ENCODE assay signal across 28 mouse cellular contexts in the genomic region with DNA sequence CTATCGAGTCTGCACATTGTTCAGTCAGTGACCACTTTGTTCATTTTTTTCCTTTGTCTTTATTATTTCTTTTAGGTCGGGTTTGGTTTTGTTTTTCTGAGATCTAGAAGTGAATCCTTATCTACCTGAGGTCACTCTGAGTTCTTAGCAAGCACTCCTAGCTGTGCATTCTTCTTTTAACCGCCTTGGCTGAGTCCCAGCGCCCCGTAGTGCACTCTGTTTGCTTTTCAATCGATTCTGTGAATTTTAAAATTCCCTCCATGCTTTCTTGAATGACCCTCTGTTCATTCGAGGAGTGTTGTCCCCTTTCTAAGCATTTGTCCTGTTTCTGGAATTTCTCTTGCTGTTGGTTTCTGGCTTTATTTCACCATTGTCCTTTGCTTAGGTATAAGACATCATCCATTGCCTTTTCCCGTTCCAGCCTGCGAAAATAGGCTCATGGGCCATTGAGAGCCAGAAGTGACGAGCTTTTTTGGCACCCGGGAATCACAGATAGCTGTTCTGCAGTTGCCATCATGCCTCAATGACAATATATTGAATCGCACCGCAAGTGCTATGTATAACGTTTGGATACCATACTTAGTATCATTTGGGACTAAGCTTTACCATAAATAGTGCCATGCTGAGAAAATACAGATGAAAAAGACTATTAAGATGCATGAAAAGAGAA. TPM values are rescaled to one million over a fixed set of nuclear protein-coding genes. Genes with fewer than 3 reads are reported as not detected.
DNase-seq lines count a peak whose midpoint lies in the region; ATAC-seq and TF ChIP-seq lines count a peak whose summit lies in the region.
"Had no signal": no experiment of that assay in that cellular context is flagged by ENCODE, and none has a peak within 500 bp of the region (broad histone marks: within the 10 kb centered on the region; RNA-seq: fewer than 3 reads in every experiment).

No protein-coding gene starts in this region.

- no peaks in the 10 kb centered on the region for H3K36me3 ChIP-seq in forebrain, embryonic 15.5 days
- H3K36me3 ChIP-seq in forebrain, embryonic 11.5 days (ENCODE audit: control insufficient read depth, insufficient read depth, low read length) = no peaks in the 10 kb centered on the region
- no peaks in the 10 kb centered on the region for H3K36me3 ChIP-seq in hindbrain, postnatal 0 days (ENCODE audit: insufficient read depth, low read length)
- no peaks in the 10 kb centered on the region for H3K36me3 ChIP-seq in hindbrain, embryonic 11.5 days (ENCODE audit: control insufficient read depth, insufficient read depth, low read length)
- no peaks in the 10 kb centered on the region for H3K36me3 ChIP-seq in midbrain, postnatal 0 days (ENCODE audit: insufficient read depth, low read length)
- H3K36me3 ChIP-seq in midbrain, embryonic 16.5 days (ENCODE audit: control insufficient read depth, insufficient read depth, low read length) = no peaks in the 10 kb centered on the region
- H3K36me3 ChIP-seq: heart, embryonic 12.5 days; hindbrain, embryonic 15.5 days; intestine, embryonic 15.5 days; midbrain, embryonic 12.5 days had no signal

- no peaks in the 10 kb centered on the region for H3K9me3 ChIP-seq in forebrain, embryonic 15.5 days
- no peaks in the 10 kb centered on the region for H3K9me3 ChIP-seq in forebrain, embryonic 11.5 days (ENCODE audit: control insufficient read depth, low read length)
- no peaks in the 10 kb centered on the region for H3K9me3 ChIP-seq in hindbrain, postnatal 0 days (ENCODE audit: low read length)
- H3K9me3 ChIP-seq in hindbrain, embryonic 11.5 days (ENCODE audit: control insufficient read depth, low read length) = no peaks in the 10 kb centered on the region
- H3K9me3 ChIP-seq in midbrain, postnatal 0 days (ENCODE audit: low read length) = no peaks in the 10 kb centered on the region
- H3K9me3 ChIP-seq in midbrain, embryonic 16.5 days (replicated peaks; ENCODE audit: control insufficient read depth, low read length, poor library complexity, severe bottlenecking) = no peaks in the 10 kb centered on the region
- H3K9me3 ChIP-seq: heart, embryonic 12.5 days; hindbrain, embryonic 15.5 days; intestine, embryonic 15.5 days; midbrain, embryonic 12.5 days had no signal

- no peaks in the 10 kb centered on the region for H3K27me3 ChIP-seq in forebrain, embryonic 15.5 days
- H3K27me3 ChIP-seq in forebrain, embryonic 11.5 days (ENCODE audit: control insufficient read depth, insufficient read depth, low read length) = no peaks in the 10 kb centered on the region
- H3K27me3 ChIP-seq in hindbrain, postnatal 0 days (ENCODE audit: insufficient read depth, low read length) = no peaks in the 10 kb centered on the region
- H3K27me3 ChIP-seq in hindbrain, embryonic 11.5 days (ENCODE audit: control insufficient read depth, insufficient read depth, low read length) = no peaks in the 10 kb centered on the region
- H3K27me3 ChIP-seq in midbrain, postnatal 0 days (ENCODE audit: insufficient read depth, low read length) = peaks cover 2% of the 10 kb centered on the region; the same call in 1 of the 2 replicates
- no peaks in the 10 kb centered on the region for H3K27me3 ChIP-seq in midbrain, embryonic 16.5 days (ENCODE audit: control insufficient read depth, insufficient read depth, low read depth, low read length)
- H3K27me3 ChIP-seq: heart, embryonic 12.5 days; hindbrain, embryonic 15.5 days; midbrain, embryonic 12.5 days had no signal

- 42% methylated on average over 14 of the region's 14 CpGs for WGBS in forebrain, embryonic 15.5 days
- WGBS in forebrain, embryonic 11.5 days = 71% methylated on average over 14 of the region's 14 CpGs
- WGBS in hindbrain, postnatal 0 days = 41% methylated on average over 14 of the region's 14 CpGs
- WGBS in hindbrain, embryonic 11.5 days = 72% methylated on average over 14 of the region's 14 CpGs
- WGBS in midbrain, postnatal 0 days = 49% methylated on average over 14 of the region's 14 CpGs
- 47% methylated on average over 14 of the region's 14 CpGs for WGBS in midbrain, embryonic 16.5 days

- TF ChIP-seq CTCF in hindbrain, postnatal 0 days (IDR thresholded peaks at IDR 0.05; ENCODE audit: low read depth) = no peak
- no peak for TF ChIP-seq CTCF in midbrain, postnatal 0 days (IDR thresholded peaks at IDR 0.05)

- no peak for ATAC-seq in forebrain, embryonic 15.5 days (replicated peaks)
- no peak for ATAC-seq in forebrain, embryonic 11.5 days (replicated peaks; ENCODE audit: low FRiP score)
- ATAC-seq in hindbrain, postnatal 0 days = no peak
- no peak for ATAC-seq in hindbrain, embryonic 11.5 days (ENCODE audit: low FRiP score)
- no peak for ATAC-seq in midbrain, postnatal 0 days (ENCODE audit: low FRiP score)
- no peak for ATAC-seq in midbrain, embryonic 16.5 days
- ATAC-seq: CD4-positive, CD25-positive, alpha-beta regulatory T cell, adult 4 months; intestine, embryonic 15.5 days had no signal

- H3K27ac ChIP-seq in forebrain, embryonic 15.5 days (replicated peaks) = peak overlapping the region; percentile 39; the same call in 1 of the 2 replicates
- no peak overlapping the region for H3K27ac ChIP-seq in forebrain, embryonic 11.5 days (ENCODE audit: low read depth, low read length)
- H3K27ac ChIP-seq in hindbrain, postnatal 0 days = peak overlapping the region; percentile 56
- no peak overlapping the region for H3K27ac ChIP-seq in hindbrain, embryonic 11.5 days (ENCODE audit: low read depth, low read length)
- no peak overlapping the region for H3K27ac ChIP-seq in midbrain, postnatal 0 days (ENCODE audit: low read depth, low read length)
- H3K27ac ChIP-seq in midbrain, embryonic 16.5 days (ENCODE audit: low read length) = no peak overlapping the region
- H3K27ac ChIP-seq: hindbrain, embryonic 15.5 days; intestine, embryonic 15.5 days; midbrain, embryonic 12.5 days had no signal

- H3K4me2 ChIP-seq in forebrain, embryonic 15.5 days (replicated peaks) = 0 out of 2 replicates have a peak overlapping the region, but pooled peaks have one; percentile 10
- H3K4me2 ChIP-seq in forebrain, embryonic 11.5 days (ENCODE audit: low read depth, low read length, severe bottlenecking) = no peak overlapping the region
- peak overlapping the region; percentile 8; the same call in 1 of the 2 replicates for H3K4me2 ChIP-seq in hindbrain, postnatal 0 days (ENCODE audit: low read depth, low read length)
- H3K4me2 ChIP-seq in hindbrain, embryonic 11.5 days (replicated peaks; ENCODE audit: low read depth, low read length) = no peak overlapping the region
- H3K4me2 ChIP-seq in midbrain, postnatal 0 days (ENCODE audit: low read depth, low read length, poor library complexity, severe bottlenecking) = no peak overlapping the region
- no peak overlapping the region for H3K4me2 ChIP-seq in midbrain, embryonic 16.5 days (ENCODE audit: low read length)
- H3K4me2 ChIP-seq: heart, embryonic 12.5 days; hindbrain, embryonic 15.5 days; intestine, embryonic 15.5 days; midbrain, embryonic 12.5 days had no signal

- no peak overlapping the region for H3K9ac ChIP-seq in forebrain, embryonic 15.5 days (replicated peaks)
- no peak overlapping the region for H3K9ac ChIP-seq in forebrain, embryonic 11.5 days (ENCODE audit: low read length)
- no peak overlapping the region for H3K9ac ChIP-seq in hindbrain, postnatal 0 days (replicated peaks; ENCODE audit: low read length)
- no peak overlapping the region for H3K9ac ChIP-seq in hindbrain, embryonic 11.5 days (ENCODE audit: low read depth, low read length)
- no peak overlapping the region for H3K9ac ChIP-seq in midbrain, postnatal 0 days (replicated peaks; ENCODE audit: low read length, poor library complexity, severe bottlenecking)
- H3K9ac ChIP-seq in midbrain, embryonic 16.5 days (ENCODE audit: low read depth, low read length) = no peak overlapping the region
- H3K9ac ChIP-seq: heart, embryonic 12.5 days; hindbrain, embryonic 15.5 days; intestine, embryonic 15.5 days; midbrain, embryonic 12.5 days had no signal

- H3K4me1 ChIP-seq in forebrain, embryonic 15.5 days = peaks cover 43% of the 10 kb centered on the region
- peaks cover 3% of the 10 kb centered on the region; the same call in 1 of the 2 replicates for H3K4me1 ChIP-seq in forebrain, embryonic 11.5 days (replicated peaks; ENCODE audit: control insufficient read depth, insufficient read depth, low read length)
- H3K4me1 ChIP-seq in hindbrain, postnatal 0 days (ENCODE audit: insufficient read depth, low read length) = peaks cover 4% of the 10 kb centered on the region; the same call in 1 of the 2 replicates
- H3K4me1 ChIP-seq in hindbrain, embryonic 11.5 days (replicated peaks; ENCODE audit: control insufficient read depth, insufficient read depth, low read length) = no peaks in the 10 kb centered on the region
- H3K4me1 ChIP-seq in midbrain, postnatal 0 days (ENCODE audit: insufficient read depth, low read length) = no peaks in the 10 kb centered on the region
- 0 out of 2 replicates have a peak, but pooled peaks cover 2% of the 10 kb centered on the region for H3K4me1 ChIP-seq in midbrain, embryonic 16.5 days (ENCODE audit: control insufficient read depth, insufficient read depth, low read length)
- H3K4me1 ChIP-seq: heart, embryonic 12.5 days had no signal

- no peak overlapping the region for H3K4me3 ChIP-seq in forebrain, embryonic 15.5 days
- H3K4me3 ChIP-seq in forebrain, embryonic 11.5 days (ENCODE audit: low read depth, low read length) = no peak overlapping the region
- no peak overlapping the region for H3K4me3 ChIP-seq in hindbrain, postnatal 0 days (ENCODE audit: low read length)
- no peak overlapping the region for H3K4me3 ChIP-seq in hindbrain, embryonic 11.5 days (ENCODE audit: low read depth, low read length)
- H3K4me3 ChIP-seq in midbrain, postnatal 0 days (ENCODE audit: low read depth, low read length) = no peak overlapping the region
- no peak overlapping the region for H3K4me3 ChIP-seq in midbrain, embryonic 16.5 days (ENCODE audit: low read depth, low read length)
- H3K4me3 ChIP-seq: erythroblast, embryonic 14.5 days; heart, embryonic 12.5 days; hindbrain, embryonic 15.5 days; intestine, embryonic 15.5 days; midbrain, embryonic 12.5 days had no signal

- no peak for DNase-seq in forebrain, embryonic 11.5 days (ENCODE audit: low spot score)
- peak; percentile 53 for DNase-seq in hindbrain, postnatal 0 days (ENCODE audit: low spot score)
- DNase-seq in hindbrain, embryonic 11.5 days (ENCODE audit: low spot score) = no peak
- DNase-seq in midbrain, postnatal 0 days (ENCODE audit: low spot score) = peak; percentile 36
- no peak for DNase-seq in frontal cortex, postnatal 36 days (ENCODE audit: low spot score in 2 of 2)
- DNase-seq: adrenal gland, adult 8-10 months; cerebellum, adult 9-11 months; gastrocnemius, postnatal 25 days; heart, adult 18-20 months; heart, postnatal 4 days; kidney, adult 2 months; kidney, postnatal 36 days; layer of hippocampus, postnatal 36 days; liver; lung, postnatal 36 days; right cerebral cortex, adult 18-20 months; spleen, adult 18-20 months; thymus, postnatal 14 days had no signal

RNA-seq across cellular contexts. Expression of a gene that starts 42.3 kb away (rescaled TPM):
- 9.9 and 11.4 TPM in 2 replicates for polyA plus RNA-seq in forebrain, embryonic 15.5 days (2015; fragmentation: Nextera tagmentation; extraction: Ambion mirVana)
- 2.5 and 2.6 TPM in 2 replicates for polyA plus RNA-seq in forebrain, embryonic 11.5 days (2014; fragmentation: Nextera tagmentation; extraction: Ambion mirVana)
- 22.4 and 25.7 TPM in 2 replicates for total RNA-seq in hindbrain, postnatal 0 days (2014; rRNA removed)
- 8.1 and 8.5 TPM in 2 replicates for polyA plus RNA-seq in hindbrain, postnatal 0 days (2015; fragmentation: Nextera tagmentation; extraction: Ambion mirVana)
- polyA plus RNA-seq in hindbrain, embryonic 11.5 days (2014; fragmentation: Nextera tagmentation; extraction: Ambion mirVana) = 1.5 TPM in 2 replicates
- 19.1 and 21.9 TPM in 2 replicates for total RNA-seq in midbrain, postnatal 0 days (2014; rRNA removed)
- polyA plus RNA-seq in midbrain, postnatal 0 days (2015; fragmentation: Nextera tagmentation; extraction: Ambion mirVana) = 6.6 and 6.8 TPM in 2 replicates
- 6.5 and 7.9 TPM in 2 replicates for polyA plus RNA-seq in midbrain, embryonic 16.5 days (2015; fragmentation: Nextera tagmentation; extraction: Ambion mirVana)
- total RNA-seq: adrenal gland, adult 8-10 months; gastrocnemius, postnatal 25 days; heart, adult 18-20 months; heart, postnatal 4 days had no signal
- polyA plus RNA-seq: CD4-positive, CD25-positive, alpha-beta regulatory T cell, adult 4 months; kidney, adult 2 months; lung, embryonic 16.5 days; urinary bladder, adult 2 months had no signal

Comparison
In these comparisons a context has a peak if more than half of its experiments do, and no peak if none do; other contexts are left out.
1. H3K27ac ChIP-seq: peak in forebrain, embryonic 15.5 days (single experiment) and hindbrain, postnatal 0 days (single experiment); none in forebrain, embryonic 11.5 days (single experiment), hindbrain, embryonic 11.5 days (single experiment), midbrain, postnatal 0 days (single experiment) and midbrain, embryonic 16.5 days (single experiment).
2. H3K4me2 ChIP-seq: peak in forebrain, embryonic 15.5 days (single experiment) and hindbrain, postnatal 0 days (single experiment); none in forebrain, embryonic 11.5 days (single experiment), hindbrain, embryonic 11.5 days (single experiment), midbrain, postnatal 0 days (single experiment) and midbrain, embryonic 16.5 days (single experiment).
3. DNase-seq: peak in hindbrain, postnatal 0 days (single experiment) and midbrain, postnatal 0 days (single experiment); none in forebrain, embryonic 11.5 days (single experiment), hindbrain, embryonic 11.5 days (single experiment) and frontal cortex, postnatal 36 days (0 of 2).